Mouse (Mus musculus): ENCODE results near the gene Scap. TPM values are rescaled to one million over a fixed set of nuclear protein-coding genes. Genes with fewer than 3 reads are reported as not detected.

Gene Scap
- polyA plus RNA-seq, 1 experiment from 2014 or later: 43.6 TPM

DNA sequence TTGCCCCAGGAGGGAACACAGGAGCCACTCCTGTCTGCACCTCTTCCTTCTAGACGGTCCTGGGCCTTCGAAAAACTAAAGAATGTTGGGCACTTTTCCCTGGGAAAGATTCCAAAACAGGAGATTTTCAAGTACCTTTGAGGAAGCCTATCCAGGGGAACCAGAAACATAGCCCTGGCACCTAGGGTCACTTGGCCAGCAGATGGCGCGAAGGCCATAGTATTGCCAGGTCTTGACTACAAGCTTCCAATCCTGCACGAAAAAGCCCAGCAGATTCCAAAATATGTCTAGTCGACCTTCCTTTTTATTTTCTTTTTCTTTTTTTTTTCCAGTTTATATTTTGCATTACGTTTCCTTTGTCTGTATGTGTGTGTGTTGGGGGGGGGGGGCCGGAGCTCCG, 80.7 kb downstream of the Scap start:
- ATAC-seq (ENCODE audit: insufficient number of reproducible peaks, low FRiP score, low TSS enrichment, low read depth): no peak
- WGBS: 53% methylated on average over 9 of the region's 9 CpGs

DNA sequence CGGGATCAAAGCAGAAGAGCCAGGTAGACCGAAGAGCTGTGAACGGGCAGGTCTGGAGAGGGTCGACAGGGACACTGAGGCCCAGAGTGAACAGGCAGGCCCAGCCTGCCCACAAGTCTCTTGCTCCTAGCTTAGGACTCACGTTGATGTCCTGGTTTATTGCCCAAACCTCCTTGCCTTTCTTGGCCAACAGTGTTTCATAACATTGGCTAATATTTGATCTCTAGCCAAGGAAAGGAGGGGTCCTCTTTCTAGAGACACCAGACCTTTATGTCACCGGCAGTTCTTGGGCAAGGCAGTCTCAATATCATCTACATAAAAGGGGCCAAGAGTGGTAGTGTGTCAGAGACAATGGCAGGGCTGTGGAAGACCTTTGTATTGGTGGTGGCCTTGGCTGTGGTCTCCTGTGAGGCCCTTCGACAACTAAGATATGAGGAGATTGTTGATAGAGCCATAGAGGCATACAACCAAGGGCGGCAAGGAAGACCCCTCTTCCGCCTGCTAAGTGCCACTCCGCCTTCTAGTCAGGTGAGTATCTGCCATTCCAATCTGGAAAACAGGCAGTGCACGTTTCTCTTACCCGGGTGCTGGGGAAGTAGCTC, 86.5 kb downstream of the Scap start, which contains the start of gene Ngp:
Gene Ngp, plus strand, starts transcription at position 237 of the 602 bp plus-strand sequence.
- H3K4me1 ChIP-seq: no peaks in the 10 kb centered on the region
- H3K9me3 ChIP-seq (replicated peaks): no peaks in the 10 kb centered on the region
- ATAC-seq (ENCODE audit: insufficient number of reproducible peaks, low FRiP score, low TSS enrichment, low read depth): no peak
- H3K4me3 ChIP-seq (replicated peaks): no peak within 1 kb of the TSS
- H3K9ac ChIP-seq: no peak within 1 kb of the TSS
- WGBS: 86% methylated on average over 12 of the region's 12 CpGs
- H3K27me3 ChIP-seq: no peaks in the 10 kb centered on the region
- H3K27ac ChIP-seq (replicated peaks): no peak within 1 kb of the TSS
- no peak within 1 kb of the TSS for H3K4me2 ChIP-seq (replicated peaks)
- no peaks in the 10 kb centered on the region for H3K36me3 ChIP-seq

More for the DNA sequence above, 80.7 kb downstream of the Scap start:
- no peak overlapping the region for H3K4me3 ChIP-seq (replicated peaks)
- H3K4me1 ChIP-seq: peaks cover 4% of the 10 kb centered on the region; the same call in 1 of the 2 replicates
- H3K4me2 ChIP-seq (replicated peaks): no peak overlapping the region
- no peak overlapping the region for H3K27ac ChIP-seq (replicated peaks)
- H3K27me3 ChIP-seq: no peaks in the 10 kb centered on the region
- H3K9me3 ChIP-seq (replicated peaks): no peaks in the 10 kb centered on the region
- H3K36me3 ChIP-seq: no peaks in the 10 kb centered on the region
- no peak overlapping the region for H3K9ac ChIP-seq

DNA sequence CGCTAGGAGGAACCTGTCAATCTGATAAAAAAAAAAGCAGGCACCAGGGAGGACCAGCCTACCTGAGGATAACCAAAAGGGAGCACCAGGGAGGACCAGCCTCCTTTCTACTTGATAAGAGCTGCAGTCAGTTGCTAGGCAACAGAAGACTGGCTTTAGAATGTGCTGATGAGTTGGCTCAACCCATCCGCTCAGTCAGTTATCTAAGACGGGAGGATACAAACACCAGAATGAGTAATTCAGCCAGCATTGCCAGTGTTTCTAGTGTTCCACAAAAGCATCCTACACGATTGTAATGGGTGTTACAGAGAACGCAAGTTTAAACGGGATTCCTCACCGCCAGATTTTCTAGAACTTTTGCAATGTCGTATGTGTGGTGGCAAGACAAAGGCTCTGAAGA, 98.2 kb downstream of the Scap start:
- Histone ChIP-seq H3K9me3 (replicated peaks) (no peaks in the 10 kb centered on the region), H3K4me1 (no peaks in the 10 kb centered on the region), H3K4me2 (replicated peaks) (no peak overlapping the region), H3K27ac (replicated peaks) (no peak overlapping the region), H3K9ac (no peak overlapping the region), H3K27me3 (no peaks in the 10 kb centered on the region), H3K4me3 (replicated peaks) (no peak overlapping the region), H3K36me3 (peaks cover 67% of the 10 kb centered on the region)
- ATAC-seq (ENCODE audit: insufficient number of reproducible peaks, low FRiP score, low TSS enrichment, low read depth): no peak
- 85% methylated on average over 8 of the region's 8 CpGs for WGBS

DNA sequence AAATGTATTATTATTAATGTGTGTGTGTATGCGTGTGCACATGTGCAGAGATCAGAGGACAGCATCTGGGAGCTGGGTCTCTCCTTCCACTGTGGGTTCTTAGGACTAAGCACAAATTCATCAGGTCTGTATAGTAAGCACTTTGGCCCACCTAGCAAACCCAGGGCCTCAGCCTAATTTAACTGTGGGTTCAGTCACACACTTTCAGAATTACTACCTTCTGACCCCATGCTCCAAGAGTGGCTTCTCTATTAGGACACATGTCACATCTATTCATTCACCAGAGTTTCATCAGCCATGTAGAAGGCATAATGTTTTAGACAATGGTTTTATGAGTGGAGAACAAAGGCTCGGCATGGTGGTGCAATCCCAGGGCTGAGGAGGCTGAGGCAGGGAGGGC, 100.0 kb downstream of the Scap start:
- Histone ChIP-seq H3K36me3 (peaks cover 62% of the 10 kb centered on the region), H3K27ac (replicated peaks) (no peak overlapping the region), H3K4me1 (no peaks in the 10 kb centered on the region), H3K9ac (no peak overlapping the region), H3K9me3 (replicated peaks) (no peaks in the 10 kb centered on the region), H3K4me2 (replicated peaks) (no peak overlapping the region), H3K4me3 (replicated peaks) (no peak overlapping the region), H3K27me3 (no peaks in the 10 kb centered on the region)
- ATAC-seq (ENCODE audit: insufficient number of reproducible peaks, low FRiP score, low TSS enrichment, low read depth): no peak
- WGBS: 97% methylated on average over 2 of the region's 2 CpGs

Other genes starting within 250 kb of the Scap start
- 113 and 119 TPM in 2 replicates for gene Smarcc1, start 215.6 kb upstream of the Scap start, polyA plus RNA-seq (2015; fragmentation: Nextera tagmentation; extraction: Ambion mirVana)
- 127 and 137 TPM in 2 replicates for gene Dhx30, start 215.5 kb upstream of the Scap start, polyA plus RNA-seq (2015; fragmentation: Nextera tagmentation; extraction: Ambion mirVana)
- gene Cspg5, start 89.5 kb upstream of the Scap start, polyA plus RNA-seq (2015; fragmentation: Nextera tagmentation; extraction: Ambion mirVana): 13.0 and 14.7 TPM in 2 replicates
- 24.1 and 24.9 TPM in 2 replicates for gene Elp6, start 28.1 kb upstream of the Scap start, polyA plus RNA-seq (2015; fragmentation: Nextera tagmentation; extraction: Ambion mirVana)
- 20.5 and 21.5 TPM in 2 replicates for gene Ptpn23, start 74.9 kb downstream of the Scap start, polyA plus RNA-seq (2015; fragmentation: Nextera tagmentation; extraction: Ambion mirVana)
- gene Ngp, start 86.5 kb downstream of the Scap start, polyA plus RNA-seq (2015; fragmentation: Nextera tagmentation; extraction: Ambion mirVana): 4.4 and 5.1 TPM in 2 replicates
- gene Klhl18, start 143.4 kb downstream of the Scap start, polyA plus RNA-seq (2015; fragmentation: Nextera tagmentation; extraction: Ambion mirVana): 11.1 and 12.8 TPM in 2 replicates
- 4.0 and 7.4 TPM in 2 replicates for gene Kif9, start 143.7 kb downstream of the Scap start, polyA plus RNA-seq (2015; fragmentation: Nextera tagmentation; extraction: Ambion mirVana)
- 33.7 and 34.3 TPM in 2 replicates for gene Setd2, start 199.3 kb downstream of the Scap start, polyA plus RNA-seq (2015; fragmentation: Nextera tagmentation; extraction: Ambion mirVana)